Mouse (Mus musculus): ENCODE results near the gene Abtb2. TPM values are rescaled to one million over a fixed set of nuclear protein-coding genes. Genes with fewer than 3 reads are reported as not detected.

Abtb2 gene
- total RNA-seq, 2 experiments from 2014 or later = 7.7 to 8.3 TPM

DNA sequence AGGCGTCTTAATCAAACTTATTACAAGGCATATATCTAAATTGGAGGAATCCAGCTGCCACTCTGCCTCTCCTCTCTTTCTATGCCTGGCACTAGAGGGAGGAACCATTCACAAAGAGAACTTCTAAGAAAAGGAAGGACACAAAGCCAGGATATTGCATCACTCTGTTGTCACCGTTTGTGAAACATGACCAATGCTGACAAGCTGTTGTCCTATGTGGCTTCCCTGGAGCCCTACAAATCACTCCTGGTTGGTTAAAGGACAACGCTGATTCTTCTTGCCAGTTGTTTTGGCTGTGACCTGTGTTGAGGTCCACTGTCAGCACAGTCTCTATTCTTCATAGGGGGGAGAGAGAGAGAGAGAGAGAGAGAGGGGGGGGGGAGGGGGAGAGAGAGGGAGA, 17.2 kb downstream of the Abtb2 start:
- DNase-seq (ENCODE audit: low spot score in 2 of 2) = no peak

DNA sequence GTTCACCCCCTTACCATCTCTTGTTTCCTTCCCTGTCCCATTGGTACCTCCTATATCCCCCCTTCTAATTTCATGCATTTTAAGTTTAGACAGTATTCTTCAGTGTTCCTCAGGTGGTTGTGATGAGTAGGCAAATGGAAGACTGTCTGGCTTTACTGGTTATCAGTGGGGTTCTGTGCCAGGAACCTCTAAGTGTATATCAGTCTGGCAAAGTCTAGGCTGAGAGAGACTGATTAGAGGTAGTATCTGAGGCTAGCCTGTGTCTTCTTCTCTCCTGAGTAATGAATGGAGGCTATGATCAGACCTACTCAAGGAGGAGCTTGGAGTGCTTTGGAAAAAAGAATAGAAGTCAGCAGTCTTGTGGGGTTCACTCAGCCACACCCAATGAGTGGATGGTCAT, 18.0 kb downstream of the Abtb2 start:
- no peak for DNase-seq (ENCODE audit: low spot score in 2 of 2)

DNA sequence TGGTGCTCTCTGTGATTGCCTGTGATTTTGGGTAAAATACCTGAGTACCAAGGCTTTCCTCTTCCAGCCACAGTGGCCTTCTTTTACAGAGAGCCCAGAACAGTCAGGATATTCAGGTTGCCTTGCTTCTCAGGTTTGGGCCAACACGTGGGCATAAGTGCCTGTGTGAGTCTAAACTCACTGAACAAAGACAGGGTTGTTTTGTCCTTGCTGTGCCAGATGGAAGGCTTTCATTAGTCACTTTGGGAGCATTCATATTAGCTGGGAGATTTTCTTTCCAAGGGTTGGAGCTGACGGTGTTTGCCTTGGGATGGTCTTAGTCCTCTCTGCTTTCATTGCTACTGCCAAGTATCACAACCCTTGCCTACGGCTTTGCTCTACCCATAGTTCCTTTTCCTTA, 20.3 kb downstream of the Abtb2 start:
- no peak for DNase-seq (ENCODE audit: low spot score in 2 of 2)

DNA sequence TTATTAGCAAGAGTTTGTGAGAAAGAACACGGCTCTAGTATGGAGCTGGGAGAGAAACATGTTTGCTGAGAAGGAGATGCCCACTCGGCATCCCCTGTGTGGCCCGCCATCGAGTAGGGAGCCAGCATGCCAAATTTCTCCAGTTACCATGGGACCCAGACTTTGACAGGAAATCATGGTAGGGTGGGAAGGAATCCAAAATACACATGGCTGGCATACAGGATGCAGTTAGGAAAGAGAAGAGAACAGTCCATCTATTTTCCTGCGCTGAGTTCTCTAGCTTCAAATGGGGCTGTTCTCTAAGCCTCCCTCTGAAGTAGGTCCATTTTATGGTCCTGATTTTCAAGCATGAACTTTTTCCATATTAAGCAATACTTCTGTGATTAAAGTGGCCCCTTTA, 22.7 kb downstream of the Abtb2 start:
- no peak for DNase-seq (ENCODE audit: low spot score in 2 of 2)

DNA sequence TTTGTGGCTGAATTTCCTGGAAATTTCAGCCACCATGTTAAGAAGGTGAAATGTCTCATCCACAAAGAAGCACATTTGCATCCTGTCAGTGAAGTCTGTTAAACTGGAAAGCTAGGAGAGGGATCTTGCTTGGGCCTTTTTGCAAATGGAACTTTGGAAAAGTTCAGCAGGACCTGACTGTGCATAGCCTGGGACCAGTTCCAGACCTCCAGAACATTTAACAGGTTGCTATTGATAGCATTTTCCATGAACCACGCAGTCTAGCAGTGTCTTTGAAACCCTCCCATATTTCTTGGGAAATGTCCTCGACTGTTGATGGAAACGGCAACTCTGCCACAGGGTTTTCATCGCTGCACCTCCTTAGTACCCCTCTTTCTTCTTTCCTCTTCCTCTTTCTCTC, 23.3 kb downstream of the Abtb2 start:
- no peak for DNase-seq (ENCODE audit: low spot score in 2 of 2)

DNA sequence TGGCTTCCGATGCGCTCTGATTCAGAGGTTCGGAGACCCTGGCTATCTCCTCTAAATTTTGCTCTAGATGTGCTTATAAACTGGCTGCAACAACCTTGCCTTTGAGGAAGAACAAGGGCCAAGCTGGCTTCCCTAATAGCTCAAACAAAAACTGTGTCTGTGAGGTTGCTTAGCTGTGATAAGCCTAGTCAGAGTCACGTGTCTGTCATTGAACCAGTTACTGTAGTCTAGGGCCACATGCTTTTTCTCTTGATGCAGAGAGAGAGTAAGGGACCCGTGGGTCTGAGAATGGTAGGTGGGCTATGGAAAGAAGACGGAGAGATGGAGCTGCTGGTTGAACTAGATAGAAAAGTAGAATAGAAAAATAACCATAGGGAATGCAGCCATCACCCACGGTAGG, 24.5 kb downstream of the Abtb2 start:
- DNase-seq (ENCODE audit: low spot score in 2 of 2) = no peak

DNA sequence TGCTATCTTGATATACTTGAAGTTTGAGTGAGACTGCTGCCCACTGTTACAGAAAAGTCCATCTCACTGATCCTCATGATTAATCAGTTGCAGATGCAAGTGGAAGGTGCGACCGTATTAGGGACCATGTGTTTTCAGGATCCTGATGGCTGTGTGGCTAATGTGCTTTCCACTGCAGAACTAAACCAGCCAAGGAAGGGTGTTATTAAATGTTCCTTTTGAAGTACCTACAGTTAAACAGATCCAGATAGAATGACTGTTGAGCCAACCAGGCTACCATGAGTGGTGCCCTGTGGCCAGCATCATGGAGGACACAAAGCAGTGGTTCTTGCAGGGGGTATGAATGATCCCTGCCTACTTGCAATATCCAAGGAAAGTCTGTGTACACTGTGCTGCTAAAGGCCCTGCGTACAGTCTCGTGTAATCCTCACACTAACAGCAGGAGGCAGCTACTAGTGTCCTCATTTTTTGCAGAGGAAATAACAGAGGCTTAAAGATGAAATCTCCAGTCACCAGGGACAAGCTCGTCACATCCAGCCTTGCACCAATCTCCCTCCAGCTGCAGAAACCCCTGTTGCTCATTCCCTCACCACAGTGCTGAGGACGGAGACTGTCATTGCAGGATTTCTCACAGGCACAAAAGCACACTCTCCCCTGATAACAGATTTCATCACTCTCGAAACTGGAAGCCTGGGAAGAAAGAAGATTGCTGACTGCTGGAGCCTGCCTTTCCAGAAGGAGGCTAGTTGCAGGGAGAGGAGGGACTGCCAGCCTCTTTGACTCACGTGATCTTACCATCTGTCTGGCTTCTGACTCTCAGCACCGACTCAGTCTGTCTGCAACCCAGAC, 25.9 kb downstream of the Abtb2 start:
- peak; percentile 27 to 37 for DNase-seq (ENCODE audit: low spot score in 2 of 2)

DNA sequence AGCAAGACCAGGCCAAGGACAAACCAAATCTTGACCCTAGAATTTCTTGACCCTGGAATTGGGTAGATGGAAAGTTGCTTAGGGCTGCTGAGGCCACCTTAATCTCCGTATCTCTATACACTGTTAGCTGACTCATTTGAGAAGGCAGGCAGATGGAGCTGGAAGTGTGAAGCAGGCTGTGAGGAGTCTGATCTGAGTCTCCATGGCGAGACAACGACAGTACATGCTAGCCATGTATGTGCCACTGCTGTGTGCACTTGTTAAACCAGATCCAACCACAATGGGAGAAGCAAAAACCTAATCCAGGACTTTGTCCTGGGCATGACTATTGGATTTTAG, 26.4 kb downstream of the Abtb2 start:
- no peak for DNase-seq (ENCODE audit: low spot score in 2 of 2)

DNA sequence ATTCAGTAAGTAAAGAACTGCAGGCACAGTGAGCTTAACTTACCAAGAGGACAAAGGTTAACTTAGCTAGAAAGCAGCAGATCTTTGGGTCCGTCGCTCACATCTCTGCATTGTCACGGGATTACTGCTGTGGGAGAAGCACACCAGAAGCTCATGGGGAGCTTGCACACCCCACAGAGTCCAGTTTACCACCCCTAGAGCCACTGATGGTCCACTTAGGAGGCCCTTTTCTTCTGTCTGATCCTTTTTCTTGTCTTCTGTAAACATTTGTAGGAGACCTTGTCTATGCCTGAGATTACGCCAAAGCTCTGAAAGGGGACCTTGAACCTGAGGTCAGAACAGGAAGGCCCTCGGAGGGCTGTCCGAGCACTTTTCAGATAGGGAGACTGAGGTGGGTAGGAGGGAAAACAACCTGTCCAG, 28.5 kb downstream of the Abtb2 start:
- no peak for DNase-seq (ENCODE audit: low spot score in 2 of 2)

DNA sequence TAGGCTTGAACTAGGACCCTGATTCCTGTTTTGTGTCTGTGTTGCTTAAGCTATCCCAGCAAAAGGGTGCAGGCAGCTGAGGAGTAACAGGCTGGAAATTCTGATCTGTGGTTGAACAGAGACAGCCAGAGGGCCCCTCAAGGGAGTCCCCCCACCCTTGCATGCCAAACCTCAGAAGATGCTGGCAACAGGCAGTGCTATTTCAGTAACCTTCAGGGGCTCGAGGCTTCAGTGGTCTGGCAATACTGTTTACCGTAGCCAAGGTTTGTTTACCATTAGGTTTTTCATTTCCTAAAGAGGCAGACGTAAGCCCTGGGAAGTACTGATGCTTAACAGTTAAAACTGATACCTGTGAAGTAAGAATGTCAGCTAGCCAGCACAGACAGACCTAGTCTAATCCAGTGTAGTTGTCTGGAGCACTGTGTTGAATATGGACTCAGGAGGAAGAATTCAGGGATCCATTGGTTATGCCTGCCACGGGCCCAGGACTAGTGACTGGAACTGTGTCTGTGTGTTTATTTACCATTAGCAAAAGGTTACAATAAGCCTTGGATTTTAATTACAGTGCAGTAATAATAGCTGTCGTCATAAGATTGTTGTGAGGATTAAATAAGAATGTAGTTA, 29.0 kb downstream of the Abtb2 start:
- no peak for DNase-seq (ENCODE audit: low spot score in 2 of 2)

DNA sequence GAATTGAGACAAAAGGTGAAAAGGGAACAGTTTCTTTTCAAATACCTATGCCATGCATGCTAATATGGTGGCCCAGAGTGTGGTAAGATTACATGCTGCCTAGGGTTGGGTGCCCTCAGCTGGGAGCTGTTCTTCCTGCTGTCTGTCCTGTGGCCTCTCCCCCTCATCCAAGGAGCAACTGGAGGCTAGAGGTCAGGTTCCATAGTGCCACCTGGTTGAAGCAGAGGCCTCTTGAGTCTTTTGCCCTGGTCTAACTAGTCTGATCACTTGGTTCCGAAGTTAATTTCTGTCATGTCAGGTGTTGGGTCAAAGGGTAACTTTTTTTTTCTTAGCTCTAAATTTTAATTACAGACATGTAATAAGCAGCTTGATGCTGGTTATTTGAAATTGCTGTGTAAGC, 33.2 kb downstream of the Abtb2 start:
- no peak for DNase-seq (ENCODE audit: low spot score in 2 of 2)

DNA sequence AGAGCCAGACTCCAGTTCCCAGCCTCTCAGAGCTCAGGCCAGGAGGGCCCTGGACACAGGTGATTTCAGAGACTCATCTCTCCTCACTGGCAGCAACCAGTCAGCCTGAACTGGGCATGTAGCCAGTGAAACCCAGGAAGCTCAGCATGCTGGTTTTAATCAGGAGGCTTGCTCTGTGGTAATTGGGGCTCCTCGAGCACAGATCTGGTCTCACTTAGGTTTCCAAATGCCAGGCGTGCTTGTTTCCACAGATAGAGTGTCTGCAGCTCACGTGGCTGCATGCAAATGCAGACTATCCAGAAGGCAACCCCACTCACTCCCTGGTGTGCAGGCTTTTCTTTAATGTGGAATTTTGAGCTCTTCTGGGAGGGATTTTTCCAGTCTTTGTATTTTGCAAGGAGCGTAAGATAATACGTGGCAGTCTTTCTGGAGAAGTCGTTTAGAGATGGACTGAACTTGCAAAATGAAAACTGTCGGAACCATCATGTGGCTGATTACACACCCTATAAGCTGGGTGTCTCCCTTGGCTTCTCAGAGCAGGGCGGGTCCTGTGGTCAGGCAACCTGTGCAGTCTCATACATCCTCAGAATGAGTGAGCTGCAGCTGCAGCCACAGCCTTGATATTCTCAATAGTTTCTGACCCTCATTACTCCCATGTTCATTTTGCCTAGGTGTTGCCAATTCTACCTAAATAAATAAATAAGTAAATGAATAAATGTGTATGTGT, 34.2 kb downstream of the Abtb2 start:
- peak; percentile 41 to 42 for DNase-seq (ENCODE audit: low spot score in 2 of 2)

DNA sequence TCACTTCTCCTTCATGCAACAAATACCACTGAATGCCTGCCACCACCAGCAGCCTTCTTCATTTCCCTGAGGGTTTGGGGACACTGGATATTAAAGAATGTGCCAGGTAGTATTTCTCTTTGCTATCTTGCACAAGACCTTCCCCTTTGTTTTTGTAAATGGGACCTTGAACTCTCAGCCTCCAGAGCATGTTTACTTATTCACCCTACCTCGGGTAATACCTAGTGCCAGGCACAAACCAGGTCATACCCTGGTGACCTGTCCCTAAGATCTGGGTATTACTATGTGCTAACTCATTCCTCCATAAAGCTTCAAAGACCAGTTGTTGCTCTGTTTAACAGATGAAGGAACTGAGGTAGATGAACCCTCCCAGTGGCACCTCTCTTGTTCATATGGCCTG, 35.0 kb downstream of the Abtb2 start:
- DNase-seq (ENCODE audit: low spot score in 2 of 2) = no peak

DNA sequence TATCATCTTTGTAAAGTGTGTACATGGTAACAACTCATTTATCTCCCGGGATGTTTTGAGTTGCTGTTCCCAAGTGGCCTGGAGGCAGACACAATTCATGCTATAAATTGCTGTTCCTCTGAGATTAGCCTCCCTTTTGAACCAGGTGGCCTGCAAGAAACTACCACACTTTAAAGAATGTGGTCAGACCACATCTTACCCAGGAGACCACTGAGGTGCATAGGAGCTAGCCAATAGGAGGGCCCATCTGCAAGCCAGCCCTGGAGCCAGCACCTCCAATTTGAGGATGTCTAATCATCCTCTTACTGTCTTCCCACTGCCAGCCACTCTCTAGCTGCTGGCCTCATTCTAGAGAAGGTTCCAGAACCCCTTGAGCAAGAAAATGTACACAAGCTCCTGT, 35.4 kb downstream of the Abtb2 start:
- DNase-seq (ENCODE audit: low spot score in 2 of 2) = no peak

DNA sequence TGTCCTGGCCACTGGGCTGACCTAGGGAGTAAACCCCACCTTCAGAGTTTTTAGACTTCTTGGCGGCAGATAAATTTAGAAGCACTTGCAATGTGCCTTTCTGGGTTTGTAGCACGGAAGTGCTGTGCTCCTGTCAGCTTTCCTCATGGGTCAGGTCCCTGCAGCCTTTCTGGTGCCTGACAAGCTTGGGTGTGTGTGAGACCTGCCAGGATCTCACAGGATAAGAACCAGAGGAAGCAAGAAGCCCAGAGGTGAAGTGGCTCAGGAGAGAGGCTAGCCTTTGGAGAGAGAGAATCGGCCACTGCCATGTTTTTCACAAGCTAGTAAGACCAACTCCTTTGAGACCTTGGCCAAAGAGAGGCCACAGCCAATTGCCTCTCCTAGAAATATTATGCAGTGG, 37.1 kb downstream of the Abtb2 start:
- DNase-seq (ENCODE audit: low spot score in 2 of 2) = no peak

DNA sequence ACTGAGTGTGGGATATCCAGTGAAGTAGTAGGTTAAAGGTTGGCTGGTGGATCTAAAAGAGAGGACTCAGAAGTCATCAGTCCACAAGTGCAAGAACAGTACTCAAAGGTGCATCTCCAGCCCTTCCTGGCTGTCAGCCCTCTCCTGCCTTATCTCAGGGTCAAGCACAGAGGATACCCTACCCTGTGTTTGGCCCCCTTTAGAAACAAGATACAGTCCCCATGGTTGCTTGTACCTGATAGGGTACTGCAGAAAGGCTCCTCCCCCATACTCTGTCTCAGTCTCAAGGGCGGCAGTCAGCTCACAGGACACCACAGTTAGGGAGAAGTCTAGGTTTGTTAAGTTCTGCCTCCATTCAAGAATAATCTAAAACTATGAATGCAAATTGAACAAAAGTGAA, 37.8 kb downstream of the Abtb2 start:
- DNase-seq (ENCODE audit: low spot score in 2 of 2) = no peak

DNA sequence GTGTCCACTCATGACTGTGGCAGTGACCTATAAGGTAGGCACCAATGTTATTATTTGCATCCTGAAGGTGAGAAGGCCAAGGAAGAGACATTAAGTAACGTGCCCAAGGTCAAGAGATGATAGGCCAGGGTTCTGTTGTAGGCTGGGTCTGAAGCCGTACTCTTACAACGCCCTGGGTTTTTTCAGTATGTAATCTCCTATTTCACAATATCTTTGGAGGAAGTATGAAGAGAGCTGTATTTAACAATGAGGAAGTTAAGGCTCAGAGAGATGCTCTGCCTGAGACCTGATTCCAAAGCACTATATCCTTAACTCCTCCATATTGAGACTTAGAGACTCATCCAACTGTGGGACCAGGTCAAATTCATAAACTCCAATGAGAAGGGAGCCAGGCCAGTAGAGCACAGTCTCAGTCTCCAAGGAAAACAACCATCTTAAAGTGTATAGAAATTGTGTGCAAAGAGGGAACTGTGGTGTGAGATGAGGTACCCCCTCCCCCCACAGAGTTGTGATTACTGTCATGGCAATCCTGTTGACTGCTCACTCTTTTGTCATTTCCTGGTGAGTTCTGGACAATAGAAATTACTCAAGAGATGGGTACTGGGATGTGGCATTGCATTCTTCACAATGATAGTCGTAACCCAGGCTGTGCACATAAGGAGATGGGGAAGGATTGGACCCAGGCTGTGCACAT, 39.8 kb downstream of the Abtb2 start:
- DNase-seq (ENCODE audit: low spot score in 2 of 2) = no peak

DNA sequence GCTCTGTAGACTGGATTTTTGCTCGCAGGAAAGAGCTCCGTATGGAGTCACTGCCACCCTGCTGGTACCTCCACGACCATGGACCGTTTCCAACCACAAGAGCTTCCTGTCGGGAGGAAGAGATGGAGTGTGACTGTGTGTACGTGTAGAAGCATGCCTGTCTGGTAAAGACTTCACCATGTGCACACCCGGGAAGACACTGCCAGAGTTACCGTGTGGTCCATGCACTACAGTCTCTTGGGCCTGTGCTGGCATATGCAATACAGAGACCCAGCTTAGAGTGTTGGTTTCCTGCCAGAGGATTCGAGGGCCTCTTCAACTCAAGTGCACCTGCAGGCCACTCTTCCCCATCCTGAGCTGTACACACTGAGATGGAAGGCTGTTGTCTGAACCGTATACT, 41.8 kb downstream of the Abtb2 start:
- no peak for DNase-seq (ENCODE audit: low spot score in 2 of 2)

DNA sequence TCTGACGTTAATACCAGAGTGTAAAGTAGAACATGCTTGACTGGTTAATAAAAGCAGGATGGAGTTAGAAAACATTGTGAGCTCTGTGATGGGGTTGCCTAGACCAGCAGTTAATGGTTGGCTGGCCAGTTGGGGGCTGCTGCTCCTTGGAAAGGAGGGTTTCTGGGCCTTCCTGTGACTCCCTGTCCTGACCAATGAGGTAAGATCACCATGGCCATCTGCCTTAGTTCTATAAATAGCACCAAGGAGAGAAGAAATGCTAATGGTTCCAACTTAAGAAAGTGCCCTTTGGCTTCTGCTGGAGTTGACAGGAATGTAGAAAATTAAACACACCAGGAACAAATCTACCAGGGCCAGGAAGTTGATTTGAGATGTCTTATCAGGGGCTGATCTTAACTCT, 42.8 kb downstream of the Abtb2 start:
- DNase-seq (ENCODE audit: low spot score in 2 of 2) = no peak

DNA sequence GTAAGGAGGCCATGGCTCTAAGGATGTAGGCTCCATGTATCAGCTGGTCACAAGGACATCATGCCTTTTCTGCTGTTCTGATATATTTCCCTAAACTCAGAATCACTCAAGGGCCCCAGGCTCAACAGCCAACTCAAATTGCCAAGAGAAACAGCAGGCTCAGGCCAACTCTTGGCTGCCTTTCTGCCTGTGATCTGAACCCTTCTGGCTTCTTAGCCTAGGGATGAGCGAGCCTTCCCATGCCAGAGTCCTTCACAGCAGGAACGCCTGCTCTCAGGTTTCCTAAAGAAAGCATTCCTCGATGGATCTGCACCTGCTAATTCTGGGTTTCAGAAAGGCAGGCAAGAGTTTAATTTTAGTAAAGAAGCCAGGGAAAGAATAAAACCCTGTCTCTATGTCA, 43.4 kb downstream of the Abtb2 start:
- DNase-seq (ENCODE audit: low spot score in 2 of 2) = no peak

DNA sequence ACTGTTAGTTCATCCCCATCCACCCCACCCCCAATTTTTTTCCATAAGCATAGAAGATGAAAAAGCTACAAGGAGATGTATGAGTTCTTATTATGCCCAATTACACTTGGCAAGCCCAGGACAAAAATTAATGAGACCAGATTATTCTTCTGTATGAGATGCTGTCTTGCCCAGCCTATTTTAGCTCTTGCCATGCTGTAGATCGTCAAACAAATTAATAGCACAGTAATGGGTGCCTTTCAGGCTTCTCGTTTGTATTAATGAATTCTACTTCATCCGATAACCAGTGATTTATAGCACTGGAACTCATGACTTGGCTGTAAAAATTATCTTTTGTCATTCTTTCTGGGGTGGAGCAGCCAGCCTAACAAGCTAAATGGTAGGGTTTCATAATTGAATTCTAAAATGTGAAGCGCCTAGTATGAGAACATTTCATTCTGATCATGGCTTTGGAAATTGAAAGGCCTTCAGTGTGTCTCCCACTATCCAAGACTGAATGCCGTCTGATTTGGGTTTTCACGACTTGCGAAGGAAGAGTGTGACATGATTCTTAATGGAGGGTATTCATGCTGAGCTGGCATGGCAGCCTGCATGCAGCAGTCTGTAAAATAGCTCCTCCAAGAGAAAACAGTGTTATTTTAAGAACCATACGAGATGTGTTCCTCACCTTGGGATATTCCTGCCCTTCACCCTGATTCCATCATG, 44.9 kb downstream of the Abtb2 start:
- DNase-seq (ENCODE audit: low spot score in 2 of 2) = no peak
